Mouse (Mus musculus): ENCODE measurements around the gene Tmem151a.

GRCm38 (mm10) chr19:5052853-5053252 is 32.5 kb downstream of the Tmem151a start:
- TF ChIP-seq POLR2A (IDR thresholded peaks at IDR 0.05; ENCODE audit: low read depth, low read length) (no peak), CTCF (IDR thresholded peaks at IDR 0.05; ENCODE audit: extremely low read depth, insufficient read length, insufficient replicate concordance, low read depth, low read length) (no peak)

Measured in small intestine, adult 2 months (tissue).